Comparison of ENCODE assay signal across 8 mouse cellular contexts in the genomic region with DNA sequence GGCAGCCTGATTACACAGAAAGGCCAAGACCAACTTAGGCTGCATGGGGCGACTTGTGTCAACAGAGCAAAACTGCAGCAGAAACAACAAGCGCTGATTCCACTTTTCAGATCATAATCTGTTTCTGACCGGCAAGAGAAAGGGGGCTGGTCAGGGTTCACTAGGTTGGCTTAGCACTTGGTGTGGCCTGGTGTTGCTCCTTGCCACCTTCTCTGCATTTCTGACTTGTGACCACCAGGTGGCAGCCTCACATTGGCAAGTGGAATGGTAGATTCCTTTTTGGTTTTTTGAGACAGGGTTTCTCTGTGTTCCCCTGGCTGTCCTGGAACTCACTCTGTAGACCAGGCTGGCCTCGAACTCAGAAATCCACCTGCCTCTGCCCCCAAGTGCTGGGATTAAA. TPM values are rescaled to one million over a fixed set of nuclear protein-coding genes. Genes with fewer than 3 reads are reported as not detected.
A peak's percentile ranks its signal among the peaks of the same experiment; 100 is the strongest.
DNase-seq lines count a peak whose midpoint lies in the region; ATAC-seq and TF ChIP-seq lines count a peak whose summit lies in the region.

No protein-coding gene starts in this region.

- no peak for TF ChIP-seq EP300 in heart, postnatal 0 days (IDR thresholded peaks at IDR 0.05; ENCODE audit: low read depth)

- no peaks in the 10 kb centered on the region for H3K4me1 ChIP-seq in heart, postnatal 0 days (ENCODE audit: control insufficient read depth, insufficient read depth)

- no peaks in the 10 kb centered on the region for H3K9me3 ChIP-seq in heart, postnatal 0 days (replicated peaks; ENCODE audit: control insufficient read depth, low read length)

- TF ChIP-seq CTCF in heart, postnatal 0 days (IDR thresholded peaks at IDR 0.05; ENCODE audit: low read depth), result peak; percentile 93

- H3K4me3 ChIP-seq in heart, postnatal 0 days (ENCODE audit: low read depth, low read length), result no peak overlapping the region

- H3K27me3 ChIP-seq in heart, postnatal 0 days (ENCODE audit: control insufficient read depth, insufficient read depth, low read length), result no peaks in the 10 kb centered on the region

- ATAC-seq in heart, postnatal 0 days (ENCODE audit: insufficient read depth, low read depth), result peak; percentile 59

- no peak overlapping the region for H3K9ac ChIP-seq in heart, postnatal 0 days (replicated peaks; ENCODE audit: low read depth, low read length)

- DNase-seq in CD8-positive naive resting alpha-beta T cell, adult 2 months (ENCODE audit: low read depth in 2 of 2, low spot score in 2 of 2), result peak; percentile 66 to 73
- peak; percentile 69 for DNase-seq in adrenal gland, adult 2 months
- DNase-seq in embryo, embryonic 10.5 days (ENCODE audit: low spot score), result peak; percentile 88
- peak; percentile 60 for DNase-seq in heart, postnatal 0 days (ENCODE audit: low spot score)
- peak; percentile 49 for DNase-seq in layer of hippocampus, adult 9-10 months (ENCODE audit: low spot score)
- DNase-seq in lung, postnatal 25 days (ENCODE audit: low spot score), result peak; percentile 62
- DNase-seq in retina, postnatal 7 days (ENCODE audit: low read depth, low spot score), result peak; percentile 66
- peak; percentile 41 to 54 for DNase-seq in urinary bladder, adult 18-20 months (ENCODE audit: low spot score in 2 of 2)

- WGBS in heart, postnatal 0 days, result 24% methylated on average over 4 of the region's 4 CpGs

- no peak overlapping the region for H3K27ac ChIP-seq in heart, postnatal 0 days (ENCODE audit: low read depth)

- no peaks in the 10 kb centered on the region for H3K36me3 ChIP-seq in heart, postnatal 0 days (replicated peaks; ENCODE audit: control insufficient read depth, insufficient read depth, low read length)

- no peak overlapping the region for H3K4me2 ChIP-seq in heart, postnatal 0 days (ENCODE audit: low read depth, low read length)

RNA-seq across cellular contexts. Expression of a gene that starts 47.7 kb away (rescaled TPM):
- total RNA-seq in adrenal gland, adult 2 months (2021), result under 1 TPM in 1 of 2 experiments, not detected in 1; 0.10 TPM
- 0.03 TPM in 1 of 2 replicates, not detected in the other for polyA plus RNA-seq in adrenal gland, adult 2 months (2012; rRNA removed)
- total RNA-seq in heart, postnatal 0 days (2014; rRNA removed; ENCODE audit: low replicate concordance), result not detected in 2 replicates
- polyA plus RNA-seq in heart, postnatal 0 days (2015; fragmentation: Nextera tagmentation; extraction: Ambion mirVana), result 0.04 and 0.05 TPM in 2 replicates

RNA-seq across cellular contexts. Expression of a gene that starts 51.1 kb away (rescaled TPM):
- 10 to 100 TPM; 33.6 to 35.9 TPM for total RNA-seq in adrenal gland, adult 2 months (2021)
- polyA plus RNA-seq in adrenal gland, adult 2 months (2012; rRNA removed), result 11.8 and 14.4 TPM in 2 replicates
- total RNA-seq in heart, postnatal 0 days (2014; rRNA removed; ENCODE audit: low replicate concordance), result 6.9 and 9.6 TPM in 2 replicates
- polyA plus RNA-seq in heart, postnatal 0 days (2015; fragmentation: Nextera tagmentation; extraction: Ambion mirVana), result 4.2 and 4.5 TPM in 2 replicates
